Mouse (Mus musculus): ENCODE results near the gene Lacc1. TPM values are rescaled to one million over a fixed set of nuclear protein-coding genes. Genes with fewer than 3 reads are reported as not detected.
"Not testable (repeated sequence)": the region's sequence is repeated elsewhere in the genome, so short reads cannot be mapped to it uniquely, and the experiment has no call there.

Gene Lacc1
- polyA plus RNA-seq, 1 experiment from 2014 or later, result 10.4 TPM

DNA sequence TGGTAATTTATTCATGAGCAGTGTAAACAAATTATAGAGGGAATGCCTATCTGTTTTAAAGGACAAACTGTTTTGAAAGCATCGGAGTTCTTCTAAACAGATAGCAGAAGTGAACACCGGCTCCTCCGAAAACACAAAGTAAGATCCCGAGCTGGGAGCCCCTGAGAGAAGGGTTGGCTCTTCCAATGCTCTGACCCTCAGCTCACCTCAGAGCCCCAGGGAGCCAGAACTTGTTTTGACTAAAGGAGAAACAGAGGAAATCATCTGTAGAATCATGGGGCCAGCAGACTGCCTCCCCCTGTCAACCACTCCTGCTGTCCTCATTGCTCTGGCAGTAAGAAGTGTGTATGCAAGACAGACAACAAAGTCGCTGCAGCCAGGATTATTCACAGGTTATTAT, 31.1 kb downstream of the Lacc1 start:
- no peaks in the 10 kb centered on the region for H3K36me3 ChIP-seq (ENCODE audit: control insufficient read depth, insufficient read depth, low read length)
- H3K4me3 ChIP-seq (ENCODE audit: low read depth, low read length), result no peak overlapping the region

DNA sequence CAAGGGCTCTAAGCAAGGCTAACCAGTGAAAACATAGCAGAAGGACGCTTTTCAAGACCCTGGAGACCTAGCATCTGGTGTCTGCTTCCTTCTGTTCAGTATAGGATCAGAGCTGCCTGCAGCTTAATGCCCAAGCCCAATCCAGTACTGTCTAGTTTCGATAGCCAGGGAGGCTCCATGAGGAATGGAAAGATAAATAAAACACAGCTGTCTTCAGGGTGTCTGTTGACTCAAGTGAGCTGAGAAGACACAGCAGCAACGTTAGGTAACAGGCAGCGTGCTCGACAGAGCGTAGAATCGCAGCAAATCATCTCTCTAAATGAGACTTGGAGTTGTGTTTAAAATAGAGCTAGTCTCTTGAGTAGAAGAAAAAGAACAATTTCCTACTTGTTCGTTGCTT, 32.0 kb downstream of the Lacc1 start:
- Histone ChIP-seq H3K4me2 (no peak overlapping the region), H3K27ac (ENCODE audit: low read depth, low read length) (no peak overlapping the region), H3K36me3 (ENCODE audit: control insufficient read depth, insufficient read depth, low read length) (no peaks in the 10 kb centered on the region), H3K9me3 (replicated peaks; ENCODE audit: control insufficient read depth, low read length) (no peaks in the 10 kb centered on the region), H3K27me3 (ENCODE audit: control insufficient read depth, insufficient read depth, low read length) (no peaks in the 10 kb centered on the region), H3K9ac (ENCODE audit: low read depth, low read length) (no peak overlapping the region), H3K4me3 (ENCODE audit: low read depth, low read length) (no peak overlapping the region), H3K4me1 (ENCODE audit: control insufficient read depth, insufficient read depth, low read length) (no peaks in the 10 kb centered on the region)
- ATAC-seq (replicated peaks; ENCODE audit: insufficient number of reproducible peaks, low FRiP score, low TSS enrichment), result no peak
- 51% methylated on average over 8 of the region's 8 CpGs for WGBS (ENCODE audit: insufficient replicate concordance)

More for the DNA sequence above, 31.1 kb downstream of the Lacc1 start:
- 78% methylated on average over 5 of the region's 5 CpGs for WGBS (ENCODE audit: insufficient replicate concordance)
- Histone ChIP-seq H3K4me2 (no peak overlapping the region), H3K4me1 (ENCODE audit: control insufficient read depth, insufficient read depth, low read length) (no peaks in the 10 kb centered on the region), H3K9me3 (replicated peaks; ENCODE audit: control insufficient read depth, low read length) (no peaks in the 10 kb centered on the region), H3K9ac (ENCODE audit: low read depth, low read length) (no peak overlapping the region), H3K27ac (ENCODE audit: low read depth, low read length) (no peak overlapping the region), H3K27me3 (ENCODE audit: control insufficient read depth, insufficient read depth, low read length) (no peaks in the 10 kb centered on the region)
- ATAC-seq (replicated peaks; ENCODE audit: insufficient number of reproducible peaks, low FRiP score, low TSS enrichment), result no peak

DNA sequence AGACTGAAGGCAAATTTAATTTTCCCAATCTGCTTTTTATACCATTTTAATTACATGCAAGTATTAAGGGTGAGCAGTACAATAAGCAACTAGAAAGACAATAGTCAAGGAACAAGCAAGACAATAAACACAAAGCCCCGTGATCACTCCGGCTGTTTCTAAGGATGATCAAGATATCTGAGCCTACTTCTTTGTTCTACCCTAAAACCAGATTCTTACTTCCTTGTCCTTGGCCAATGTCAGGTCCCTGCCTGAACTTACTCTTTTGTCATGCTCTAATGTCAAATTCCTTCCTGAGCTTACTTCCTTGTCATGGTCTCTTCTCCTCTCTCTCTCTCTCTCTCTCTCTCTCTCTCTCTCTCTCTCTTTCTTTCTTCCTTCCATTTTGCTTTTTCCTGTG, 46.4 kb downstream of the Lacc1 start:
- not testable (repeated sequence) for H3K4me1 ChIP-seq (ENCODE audit: control insufficient read depth, insufficient read depth, low read length); ATAC-seq (replicated peaks; ENCODE audit: insufficient number of reproducible peaks, low FRiP score, low TSS enrichment); H3K4me3 ChIP-seq (ENCODE audit: low read depth, low read length); H3K36me3 ChIP-seq (ENCODE audit: control insufficient read depth, insufficient read depth, low read length); H3K4me2 ChIP-seq; H3K9me3 ChIP-seq (replicated peaks; ENCODE audit: control insufficient read depth, low read length); H3K27ac ChIP-seq (ENCODE audit: low read depth, low read length); H3K27me3 ChIP-seq (ENCODE audit: control insufficient read depth, insufficient read depth, low read length); H3K9ac ChIP-seq (ENCODE audit: low read depth, low read length)
- WGBS (ENCODE audit: insufficient replicate concordance), result 88% methylated on average over 2 of the region's 2 CpGs

DNA sequence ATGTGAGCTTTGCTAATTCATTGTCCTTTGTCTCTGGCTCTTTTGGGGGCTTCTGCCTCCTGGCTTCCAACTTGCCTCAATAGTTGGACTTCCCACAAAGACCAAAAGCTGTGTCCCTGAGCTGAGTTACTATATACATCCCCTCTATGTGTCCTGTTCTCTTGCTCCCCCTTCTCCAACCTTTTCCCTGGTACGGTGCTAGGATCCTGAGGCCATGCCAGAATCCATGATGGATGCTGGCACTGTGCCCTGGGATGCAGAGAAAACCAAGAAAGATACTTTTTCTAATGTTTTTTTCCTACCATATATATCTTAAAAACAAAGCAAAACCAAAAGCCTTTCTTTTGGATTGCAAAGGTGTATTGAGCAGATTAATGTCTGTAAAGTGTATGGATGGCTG, 54.9 kb downstream of the Lacc1 start:
- Histone ChIP-seq H3K27ac (ENCODE audit: low read depth, low read length) (no peak overlapping the region), H3K4me3 (ENCODE audit: low read depth, low read length) (no peak overlapping the region), H3K36me3 (ENCODE audit: control insufficient read depth, insufficient read depth, low read length) (no peaks in the 10 kb centered on the region), H3K9me3 (replicated peaks; ENCODE audit: control insufficient read depth, low read length) (no peaks in the 10 kb centered on the region), H3K4me2 (no peak overlapping the region), H3K4me1 (ENCODE audit: control insufficient read depth, insufficient read depth, low read length) (no peaks in the 10 kb centered on the region), H3K9ac (ENCODE audit: low read depth, low read length) (no peak overlapping the region), H3K27me3 (ENCODE audit: control insufficient read depth, insufficient read depth, low read length) (no peaks in the 10 kb centered on the region)
- ATAC-seq (replicated peaks; ENCODE audit: insufficient number of reproducible peaks, low FRiP score, low TSS enrichment), result no peak
- 71% methylated on average over 1 of the region's 1 CpGs for WGBS (ENCODE audit: insufficient replicate concordance)

DNA sequence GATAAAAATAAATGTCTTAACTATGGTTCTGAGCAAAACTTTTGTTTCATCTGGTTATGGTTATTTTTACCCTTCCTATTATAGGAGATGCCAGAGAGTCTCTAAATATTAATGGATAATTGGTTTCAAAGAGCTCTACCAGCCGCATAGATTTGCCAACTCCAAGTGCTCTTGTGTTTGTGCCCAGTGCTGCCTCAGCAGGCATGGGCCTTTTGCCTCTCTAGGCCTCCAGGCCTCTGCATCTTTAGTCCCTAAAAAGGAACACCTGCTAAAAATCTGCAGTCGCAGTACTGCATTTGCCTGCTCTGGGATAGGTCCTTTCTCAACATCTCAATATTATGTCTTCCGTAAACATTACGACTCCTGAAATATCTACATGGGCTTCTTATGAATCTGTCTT, 55.5 kb downstream of the Lacc1 start:
- Histone ChIP-seq H3K9me3 (replicated peaks; ENCODE audit: control insufficient read depth, low read length) (no peaks in the 10 kb centered on the region), H3K27ac (ENCODE audit: low read depth, low read length) (no peak overlapping the region), H3K36me3 (ENCODE audit: control insufficient read depth, insufficient read depth, low read length) (no peaks in the 10 kb centered on the region), H3K27me3 (ENCODE audit: control insufficient read depth, insufficient read depth, low read length) (no peaks in the 10 kb centered on the region), H3K4me2 (no peak overlapping the region), H3K4me3 (ENCODE audit: low read depth, low read length) (no peak overlapping the region), H3K4me1 (ENCODE audit: control insufficient read depth, insufficient read depth, low read length) (no peaks in the 10 kb centered on the region), H3K9ac (ENCODE audit: low read depth, low read length) (no peak overlapping the region)
- WGBS (ENCODE audit: insufficient replicate concordance), result 87% methylated on average over 4 of the region's 4 CpGs
- no peak for ATAC-seq (replicated peaks; ENCODE audit: insufficient number of reproducible peaks, low FRiP score, low TSS enrichment)

DNA sequence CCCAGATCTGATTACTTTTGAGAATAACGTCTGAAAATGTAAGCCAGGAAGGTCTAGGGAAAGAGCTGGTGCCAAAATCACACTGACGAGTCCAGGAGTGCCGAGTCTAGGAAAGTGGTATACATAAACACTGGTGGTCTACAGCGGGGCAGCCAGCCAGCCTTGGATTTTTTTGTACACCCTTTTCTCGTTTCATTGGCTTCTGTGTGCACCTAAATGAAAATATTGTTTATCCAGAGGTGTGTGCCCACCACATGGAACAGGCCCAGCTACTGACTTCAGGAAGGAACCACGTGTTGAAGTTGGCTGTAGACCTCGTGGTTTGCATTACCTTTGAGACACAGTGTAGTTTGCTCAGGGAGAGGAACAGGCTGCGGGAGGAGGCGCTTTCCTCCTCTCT, 57.1 kb downstream of the Lacc1 start:
- H3K4me2 ChIP-seq, result no peak overlapping the region
- H3K9me3 ChIP-seq (replicated peaks; ENCODE audit: control insufficient read depth, low read length), result no peaks in the 10 kb centered on the region
- H3K9ac ChIP-seq (ENCODE audit: low read depth, low read length), result no peak overlapping the region
- no peak overlapping the region for H3K27ac ChIP-seq (ENCODE audit: low read depth, low read length)
- H3K27me3 ChIP-seq (ENCODE audit: control insufficient read depth, insufficient read depth, low read length), result no peaks in the 10 kb centered on the region
- no peaks in the 10 kb centered on the region for H3K36me3 ChIP-seq (ENCODE audit: control insufficient read depth, insufficient read depth, low read length)
- WGBS (ENCODE audit: insufficient replicate concordance), result 73% methylated on average over 9 of the region's 9 CpGs
- H3K4me3 ChIP-seq (ENCODE audit: low read depth, low read length), result no peak overlapping the region
- no peak for ATAC-seq (replicated peaks; ENCODE audit: insufficient number of reproducible peaks, low FRiP score, low TSS enrichment)
- no peaks in the 10 kb centered on the region for H3K4me1 ChIP-seq (ENCODE audit: control insufficient read depth, insufficient read depth, low read length)

Other genes with a start within 250 kb of the Lacc1 start
- 2.2 and 2.6 TPM in 2 replicates for gene Ccdc122, start 132 bp downstream of the Lacc1 start, polyA plus RNA-seq (2014; fragmentation: Nextera tagmentation; extraction: Ambion mirVana)
- 2.3 and 3.8 TPM in 2 replicates for gene Enox1, start 119.9 kb upstream of the Lacc1 start, polyA plus RNA-seq (2014; fragmentation: Nextera tagmentation; extraction: Ambion mirVana)

Measured in heart, embryonic 11.5 days (tissue).